26 mouse cellular contexts compared by ENCODE assay signal in the genomic region with DNA sequence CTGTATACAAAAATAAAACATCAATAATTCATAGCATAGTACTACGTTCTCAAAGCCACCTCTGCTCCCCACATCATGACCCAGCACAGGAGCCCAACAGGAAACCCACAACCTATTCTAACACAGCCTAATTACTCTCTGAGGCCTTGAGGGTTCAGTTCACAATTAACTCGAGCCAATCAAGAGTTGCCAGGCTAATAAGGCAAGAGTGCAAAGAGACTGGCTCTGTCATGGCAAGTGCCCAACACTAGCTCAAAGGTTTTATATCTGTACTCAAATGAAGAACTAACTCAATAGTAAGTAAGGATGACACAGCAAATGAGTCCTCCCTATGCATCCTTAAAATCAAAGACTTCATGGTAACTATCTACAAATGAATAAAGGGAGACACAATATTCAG. TPM values are rescaled to one million over a fixed set of nuclear protein-coding genes. Genes with fewer than 3 reads are reported as not detected.
DNase-seq lines count a peak whose midpoint lies in the region; ATAC-seq and TF ChIP-seq lines count a peak whose summit lies in the region.
"Had no signal": no experiment of that assay in that cellular context is flagged by ENCODE, and none has a peak within 500 bp of the region (broad histone marks: within the 10 kb centered on the region; RNA-seq: fewer than 3 reads in every experiment).

No protein-coding gene starts in this region.

- TF ChIP-seq CTCF in brain, embryonic 14.5 days (IDR thresholded peaks at IDR 0.05; ENCODE audit: borderline replicate concordance, extremely low read depth, insufficient read depth, insufficient read length) = no peak

- no peaks in the 10 kb centered on the region for H3K4me1 ChIP-seq in kidney, embryonic 14.5 days (ENCODE audit: control insufficient read depth, insufficient read depth, low read length)
- H3K4me1 ChIP-seq: embryonic facial prominence, embryonic 10.5 days; embryonic facial prominence, embryonic 12.5 days; forebrain, embryonic 13.5 days; forebrain, embryonic 15.5 days had no signal

- peaks cover 89% of the 10 kb centered on the region for H3K36me3 ChIP-seq in kidney, embryonic 14.5 days (ENCODE audit: control insufficient read depth, insufficient read depth, low read length)

- H3K27ac ChIP-seq in kidney, embryonic 14.5 days (ENCODE audit: low read depth, low read length) = no peak overlapping the region
- H3K27ac ChIP-seq: embryonic facial prominence, embryonic 10.5 days; embryonic facial prominence, embryonic 12.5 days; forebrain, embryonic 13.5 days; forebrain, embryonic 15.5 days had no signal

- no peak for TF ChIP-seq POLR2A in brain, embryonic 14.5 days (IDR thresholded peaks at IDR 0.05; ENCODE audit: borderline replicate concordance, extremely low read depth, insufficient read depth, insufficient read length, poor library complexity, severe bottlenecking)

- no peaks in the 10 kb centered on the region for H3K27me3 ChIP-seq in kidney, embryonic 14.5 days (ENCODE audit: control insufficient read depth, insufficient read depth, low read length)
- H3K27me3 ChIP-seq: embryonic facial prominence, embryonic 12.5 days; forebrain, embryonic 13.5 days; forebrain, embryonic 15.5 days; Patski had no signal

- DNase-seq in kidney, adult 8-10 months = peak; percentile 21 to 37
- DNase-seq in kidney, postnatal 36 days = peak; percentile 25 to 35
- DNase-seq in kidney, postnatal 25 days = no peak
- peak; percentile 7 for DNase-seq in retina, postnatal 1 day
- no peak for DNase-seq in retina, embryonic 14.5 days (ENCODE audit: low spot score)
- peak; percentile 11 for DNase-seq in brain, embryonic 14.5 days (ENCODE audit: low read depth)
- DNase-seq in adrenal gland, postnatal 10 days = no peak
- DNase-seq: adrenal gland, adult 8-10 months; adrenal gland, postnatal 25 days; cerebellum, adult 11-12 months; cerebellum, adult 2 months; cerebellum, adult 9-10 months; cerebellum, postnatal 10 days; cerebellum, postnatal 25 days; forebrain, postnatal 0 days had no signal

- WGBS in kidney, embryonic 14.5 days = 87% methylated on average over 2 of the region's 2 CpGs

- H3K9me3 ChIP-seq in kidney, embryonic 14.5 days (ENCODE audit: control insufficient read depth, low read length) = no peaks in the 10 kb centered on the region
- H3K9me3 ChIP-seq: embryonic facial prominence, embryonic 10.5 days; embryonic facial prominence, embryonic 12.5 days; forebrain, embryonic 13.5 days; forebrain, embryonic 15.5 days had no signal

- no peak overlapping the region for H3K4me3 ChIP-seq in kidney, embryonic 14.5 days (ENCODE audit: low read length)
- H3K4me3 ChIP-seq: embryonic facial prominence, embryonic 10.5 days; embryonic facial prominence, embryonic 12.5 days; forebrain, embryonic 13.5 days; forebrain, embryonic 15.5 days had no signal

- H3K9ac ChIP-seq in kidney, embryonic 14.5 days (ENCODE audit: low read depth, low read length) = no peak overlapping the region
- H3K9ac ChIP-seq: embryonic facial prominence, embryonic 12.5 days; forebrain, embryonic 13.5 days; forebrain, embryonic 15.5 days; forebrain, postnatal 0 days had no signal

- ATAC-seq in kidney, embryonic 14.5 days (ENCODE audit: low FRiP score, low TSS enrichment) = no peak
- ATAC-seq: activated CD4-positive, CD25-positive, alpha-beta regulatory T cell, adult 4 months; forebrain, embryonic 13.5 days; forebrain, embryonic 15.5 days; forebrain, postnatal 0 days; Patski had no signal

- no peak overlapping the region for H3K4me2 ChIP-seq in kidney, embryonic 14.5 days (replicated peaks; ENCODE audit: low read depth, low read length)
- H3K4me2 ChIP-seq: embryonic facial prominence, embryonic 12.5 days; forebrain, embryonic 13.5 days; forebrain, embryonic 15.5 days had no signal

RNA-seq across cellular contexts. Expression of a gene that starts 27.6 kb away (rescaled TPM):
- polyA plus RNA-seq in kidney, embryonic 14.5 days (2014; fragmentation: Nextera tagmentation; extraction: Ambion mirVana) = 22.5 and 31.0 TPM in 2 replicates
- 1.1 and 1.2 TPM in 2 replicates for polyA plus RNA-seq in brain, embryonic 14.5 days (2012; rRNA removed)
- 10 to 100 TPM; 37.0 to 92.7 TPM for total RNA-seq in adrenal gland, postnatal 10 days (2021)
- total RNA-seq: MEL had no signal
- polyA plus RNA-seq: C2C12; embryonic facial prominence, embryonic 10.5 days; embryonic facial prominence, embryonic 14.5 days; forebrain, embryonic 11.5 days; forebrain, embryonic 13.5 days; forebrain, embryonic 15.5 days had no signal

RNA-seq across cellular contexts. Expression of a gene that starts 31.4 kb away (rescaled TPM):
- 8.1 and 10.8 TPM in 2 replicates for polyA plus RNA-seq in kidney, embryonic 14.5 days (2014; fragmentation: Nextera tagmentation; extraction: Ambion mirVana)
- polyA plus RNA-seq in brain, embryonic 14.5 days (2012; rRNA removed) = 19.6 and 28.1 TPM in 2 replicates
- total RNA-seq in adrenal gland, postnatal 10 days (2021) = 10 to 100 TPM in 1 of 2 experiments, 1 to 10 TPM in 1; 4.3 to 10.4 TPM

RNA-seq across cellular contexts. Expression of a gene that starts 50.6 kb away (rescaled TPM):
- polyA plus RNA-seq in kidney, embryonic 14.5 days (2014; fragmentation: Nextera tagmentation; extraction: Ambion mirVana) = 14.9 and 15.2 TPM in 2 replicates
- polyA plus RNA-seq in brain, embryonic 14.5 days (2012; rRNA removed) = 25.6 and 41.4 TPM in 2 replicates
- total RNA-seq in adrenal gland, postnatal 10 days (2021) = 10 to 100 TPM; 21.4 to 34.8 TPM

Comparison
In these comparisons a context has a peak if more than half of its experiments do, and no peak if none do; other contexts are left out.
1. DNase-seq: peak in kidney, adult 8-10 months (2 of 2), kidney, postnatal 36 days (2 of 2), retina, postnatal 1 day (single experiment) and brain, embryonic 14.5 days (single experiment); none in kidney, postnatal 25 days (0 of 2), retina, embryonic 14.5 days (single experiment) and adrenal gland, postnatal 10 days (single experiment).
2. RNA of a gene that starts 27.6 kb away (polyA plus RNA-seq): 22.5 to 31.0 TPM in kidney, embryonic 14.5 days; 1.1 to 1.2 TPM in brain, embryonic 14.5 days; every median in the first group is over 10 times any median in the second.